ENCODE assay signal across 8 mouse cellular contexts in genomic region chr6:90514883-90515405, GRCm38 (mm10). TPM values are rescaled to one million over a fixed set of nuclear protein-coding genes. Genes with fewer than 3 reads are reported as not detected.
DNase-seq lines count a peak whose midpoint lies in the region; ATAC-seq lines count a peak whose summit lies in the region.

No protein-coding gene starts in this region.

- DNase-seq in adrenal gland, adult (ENCODE audit: inconsistent age in 2 of 2, low spot score in 1 of 2), result peak; percentile 83 to 96
- DNase-seq in embryo, embryonic 10 days (ENCODE audit: low spot score), result peak; percentile 83
- peak; percentile 90 for DNase-seq in gastrocnemius, postnatal 14 days
- peak; percentile 37 for DNase-seq in induced T-regulatory cell, adult 2 months (ENCODE audit: low read depth)
- peak; percentile 67 to 89 for DNase-seq in left cerebral cortex, adult 8-10 months (ENCODE audit: low spot score in 2 of 2)
- DNase-seq in right cerebral cortex, postnatal 4 days, result peak; percentile 87
- DNase-seq in yolk sac, embryonic 10.5 days (ENCODE audit: low spot score), result peak; percentile 70

- peak; percentile 84 for ATAC-seq in megakaryocyte-erythroid progenitor cell, adult 5-6 weeks (replicated peaks; ENCODE audit: low FRiP score, low TSS enrichment, poor library complexity, severe bottlenecking)

- intact Hi-C loops in gastrocnemius, postnatal 14 days (cut with DNase I; ENCODE audit: low total_unique reads), result loop anchor here (5.0 kb wide), 1 partner anchor 68 kb away; no protein-coding TSS in a partner anchor

RNA-seq across cellular contexts. Expression of gene Aldh1l1, which starts 28.7 kb away (rescaled TPM):
- 1 to 10 TPM; 3.0 to 6.8 TPM for total RNA-seq in gastrocnemius, postnatal 14 days (2021)
- total RNA-seq in left cerebral cortex, adult 8-10 months (2022), result 10 to 100 TPM; 44.9 to 68.4 (median 49.3) TPM
- total RNA-seq in megakaryocyte-erythroid progenitor cell, adult 5-6 weeks (2014; fragmentation: Nextera tagmentation), result 3.2 and 4.1 TPM in 2 replicates
- 4.3 and 5.3 TPM in 2 replicates for total RNA-seq in megakaryocyte-erythroid progenitor cell, adult 5-6 weeks (2017)

RNA-seq across cellular contexts. Expression of gene Klf15, which starts 52.6 kb away (rescaled TPM):
- 10 to 100 TPM; 15.2 to 39.8 TPM for total RNA-seq in gastrocnemius, postnatal 14 days (2021)
- 10 to 100 TPM; 28.0 to 33.1 (median 29.4) TPM for total RNA-seq in left cerebral cortex, adult 8-10 months (2022)
- total RNA-seq in megakaryocyte-erythroid progenitor cell, adult 5-6 weeks (2014; fragmentation: Nextera tagmentation), result not detected in 2 replicates
- not detected in 2 replicates for total RNA-seq in megakaryocyte-erythroid progenitor cell, adult 5-6 weeks (2017)

Comparison
In these comparisons a context has a peak if more than half of its experiments do, and no peak if none do; other contexts are left out.
1. Peak in every context shown above with its lines: DNase-seq and ATAC-seq.
2. DNase-seq: peak in every context shown above with its lines; median percentile 90 in gastrocnemius, postnatal 14 days; 90 in adrenal gland, adult; 87 in right cerebral cortex, postnatal 4 days; 83 in embryo, embryonic 10 days; 78 in left cerebral cortex, adult 8-10 months; 70 in yolk sac, embryonic 10.5 days; 37 in induced T-regulatory cell, adult 2 months.
3. RNA of gene Aldh1l1, which starts 28.7 kb away (total RNA-seq): 44.9 to 68.4 TPM in left cerebral cortex, adult 8-10 months; 3.0 to 6.8 TPM in gastrocnemius, postnatal 14 days and 3.2 to 5.3 TPM in megakaryocyte-erythroid progenitor cell, adult 5-6 weeks; every median in the first group is over 4 times any median in the second.
4. RNA of gene Klf15, which starts 52.6 kb away (total RNA-seq): 15.2 to 39.8 TPM in gastrocnemius, postnatal 14 days and 28.0 to 33.1 TPM in left cerebral cortex, adult 8-10 months; not detected in megakaryocyte-erythroid progenitor cell, adult 5-6 weeks; every median in the first group is over 10 times any median in the second.